Mouse (Mus musculus) kidney, adult 2 months (tissue): ENCODE data around the gene Ccdc24. TPM values are rescaled to one million over a fixed set of nuclear protein-coding genes. Genes with fewer than 3 reads are reported as not detected.

Experiments
- DNase-seq: peaks from one replicate; pipeline ENCODE4 v3.0.0; 2021
- H3K27ac ChIP-seq: fragments of 200-500 bp; 2 replicates; pipeline ENCODE4 v1.5.1; 2012; ENCODE audit warnings: low read depth, low read length, control low read depth, inconsistent platforms; ENCODE audit not compliant: insufficient read depth
- H3K27me3 ChIP-seq: fragments of 200-500 bp; replicated peaks from 2 replicates; pipeline ENCODE4 v1.6.1; 2012; ENCODE audit warnings: mild to moderate bottlenecking, moderate library complexity, low read length, inconsistent platforms; ENCODE audit not compliant: control insufficient read depth, insufficient read depth
- H3K36me3 ChIP-seq: fragments of 200-500 bp; 2 replicates; pipeline ENCODE4 v1.6.1; 2012; ENCODE audit warnings: mild to moderate bottlenecking, moderate library complexity, low read length, inconsistent platforms; ENCODE audit not compliant: control insufficient read depth, insufficient read depth
- H3K4me1 ChIP-seq: fragments of 200-500 bp; 2 replicates; pipeline ENCODE4 v1.6.1; 2011; ENCODE audit warnings: low read length; ENCODE audit not compliant: control insufficient read depth, insufficient read depth
- H3K4me3 ChIP-seq: fragments of 200-500 bp; 2 replicates; pipeline ENCODE4 v1.5.1; 2011; ENCODE audit warnings: mild to moderate bottlenecking, low read depth, low read length, control low read depth; ENCODE audit not compliant: insufficient read depth
- CTCF ChIP-seq: fragments of 200-500 bp; conservative IDR thresholded peaks from 2 replicates; pipeline ENCODE4 v1.5.1; 2011; ENCODE audit warnings: low read depth, mild to moderate bottlenecking, control low read depth, low read length, moderate library complexity, mixed read lengths; ENCODE audit not compliant: insufficient read depth, insufficient read length
- POLR2A ChIP-seq: fragments of 200-500 bp; IDR thresholded peaks from one replicate; pipeline ENCODE4 v1.6.1; 2011; ENCODE audit warnings: low read depth, low read length, control low read depth
- WGBS: fragments of 180-500 bp; shearing (Covaris S2); methylation state at CpG from one replicate; pipeline ENCODE4 v1.1.7; 2018; 5-methylcytosine and 5-hydroxymethylcytosine counted together
- polyA plus RNA-seq: library from polyadenylated mRNA; depleted of rRNA; stranded (reverse); fragments of >200 nt; gene quantifications from 2 replicates; pipeline ENCODE4 v1.2.3, GENCODE M21; 2012

Ccdc24 gene
- polyA plus RNA-seq, 1 experiment, result 2.9 TPM

DNA sequence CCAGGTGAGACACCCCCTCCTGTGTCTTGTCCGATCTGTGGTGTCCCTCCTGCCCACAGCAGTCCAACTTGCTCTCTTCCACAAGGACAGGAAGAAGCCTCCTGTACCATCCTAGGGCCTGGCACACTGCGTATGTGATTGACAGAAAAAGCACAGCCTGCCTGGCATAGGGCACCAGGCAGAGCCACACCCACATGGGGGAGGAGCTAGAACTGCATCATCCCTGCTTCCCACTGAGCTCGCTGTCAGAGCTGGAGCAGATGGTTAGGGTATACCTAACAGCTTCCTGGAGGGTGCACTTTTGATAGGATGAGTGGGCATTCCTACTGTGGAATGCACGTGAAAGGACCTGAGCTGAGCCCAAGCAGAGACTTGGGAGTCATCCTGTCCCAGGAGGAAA lies 9.5 kb downstream of the Ccdc24 start:
- no peak overlapping the region for H3K27ac ChIP-seq
- TF ChIP-seq CTCF, result no peak
- TF ChIP-seq POLR2A, result no peak
- DNase-seq, result peak; percentile 46

DNA sequence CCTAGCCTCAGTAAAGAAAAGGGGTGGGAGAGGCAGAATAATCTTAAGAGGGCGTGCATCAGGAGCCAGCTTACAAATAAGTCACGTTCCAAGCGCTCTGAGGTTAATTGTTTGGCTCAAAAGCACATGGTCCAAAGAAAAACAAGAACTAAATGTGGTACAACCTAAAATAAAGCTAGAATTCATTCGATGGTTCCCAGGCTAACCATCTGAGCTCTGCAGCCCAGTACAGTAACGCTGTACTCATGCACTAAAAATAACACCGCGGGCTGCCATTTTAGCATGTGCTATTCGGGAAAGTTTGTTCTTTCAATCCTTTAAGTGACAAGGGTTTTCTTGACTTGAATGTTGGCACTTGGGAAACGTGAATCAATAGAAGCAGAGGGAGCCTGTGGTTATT lies 11.8 kb downstream of the Ccdc24 start:
- Histone ChIP-seq H3K4me3 (no peak overlapping the region), H3K27ac (no peak overlapping the region), H3K4me1 (peaks cover 4% of the 10 kb centered on the region; the same call in 1 of the 2 replicates), H3K36me3 (no peaks in the 10 kb centered on the region), H3K27me3 (no peaks in the 10 kb centered on the region)
- DNase-seq, result no peak
- no peak for TF ChIP-seq CTCF
- no peak for TF ChIP-seq POLR2A
- WGBS, result 81% methylated on average over 9 of the region's 9 CpGs

More for the DNA sequence above, 9.5 kb downstream of the Ccdc24 start:
- Histone ChIP-seq H3K27me3 (no peaks in the 10 kb centered on the region), H3K4me1 (peaks cover 8% of the 10 kb centered on the region; the same call in 1 of the 2 replicates), H3K4me3 (no peak overlapping the region), H3K36me3 (no peaks in the 10 kb centered on the region)
- WGBS, result 56% methylated on average over 4 of the region's 4 CpGs

DNA sequence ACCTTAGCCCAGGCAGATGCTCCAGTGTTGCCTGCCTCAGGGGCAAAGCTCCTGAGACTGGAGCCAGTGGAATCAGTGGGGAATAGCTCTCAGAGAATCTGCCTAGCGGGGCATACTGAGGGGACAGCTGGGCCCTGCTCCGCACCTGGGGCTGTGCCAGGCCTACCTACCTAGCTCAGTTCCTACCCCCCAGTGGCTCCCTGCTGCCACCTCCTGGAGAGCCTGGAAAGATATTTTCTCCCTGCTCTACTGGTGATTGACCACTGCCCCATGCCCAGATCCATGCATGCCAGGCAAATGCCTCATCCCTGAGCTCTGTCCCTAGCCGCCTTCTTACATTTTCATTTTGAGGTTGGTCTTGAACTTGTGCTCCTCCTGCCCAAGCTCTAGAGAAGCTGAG lies 13.6 kb downstream of the Ccdc24 start:
- 48% methylated on average over 3 of the region's 3 CpGs for whole genome bisulfite sequencing
- Histone ChIP-seq H3K4me3 (no peak overlapping the region), H3K4me1 (peaks cover 4% of the 10 kb centered on the region; the same call in 1 of the 2 replicates), H3K27ac (no peak overlapping the region), H3K36me3 (no peaks in the 10 kb centered on the region), H3K27me3 (no peaks in the 10 kb centered on the region)
- no peak for TF ChIP-seq POLR2A
- TF ChIP-seq CTCF, result peak; percentile 82
- peak; percentile 73 for DNase-seq

DNA sequence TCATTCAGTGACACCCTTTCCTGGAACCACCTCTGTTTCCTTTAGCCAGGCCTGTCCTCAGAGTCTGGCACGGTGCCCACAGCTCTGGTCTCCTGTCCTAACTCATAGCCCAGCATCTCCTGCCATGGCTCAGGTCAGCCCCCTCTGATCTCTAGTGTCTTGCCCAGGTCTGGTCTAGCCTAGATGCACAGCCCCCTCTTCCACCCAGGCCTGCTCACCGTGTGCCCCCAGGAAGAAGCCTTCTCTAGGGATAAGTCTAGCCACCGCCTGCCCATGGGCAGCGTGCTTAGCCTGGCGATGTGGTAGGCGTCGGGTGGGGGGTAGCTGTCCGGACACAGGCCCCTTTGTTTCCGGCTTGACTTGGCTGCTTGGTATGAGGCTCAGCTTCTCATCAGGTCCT lies 17.2 kb downstream of the Ccdc24 start:
- no peak for DNase-seq
- Histone ChIP-seq H3K27ac (no peak overlapping the region), H3K36me3 (no peaks in the 10 kb centered on the region)

DNA sequence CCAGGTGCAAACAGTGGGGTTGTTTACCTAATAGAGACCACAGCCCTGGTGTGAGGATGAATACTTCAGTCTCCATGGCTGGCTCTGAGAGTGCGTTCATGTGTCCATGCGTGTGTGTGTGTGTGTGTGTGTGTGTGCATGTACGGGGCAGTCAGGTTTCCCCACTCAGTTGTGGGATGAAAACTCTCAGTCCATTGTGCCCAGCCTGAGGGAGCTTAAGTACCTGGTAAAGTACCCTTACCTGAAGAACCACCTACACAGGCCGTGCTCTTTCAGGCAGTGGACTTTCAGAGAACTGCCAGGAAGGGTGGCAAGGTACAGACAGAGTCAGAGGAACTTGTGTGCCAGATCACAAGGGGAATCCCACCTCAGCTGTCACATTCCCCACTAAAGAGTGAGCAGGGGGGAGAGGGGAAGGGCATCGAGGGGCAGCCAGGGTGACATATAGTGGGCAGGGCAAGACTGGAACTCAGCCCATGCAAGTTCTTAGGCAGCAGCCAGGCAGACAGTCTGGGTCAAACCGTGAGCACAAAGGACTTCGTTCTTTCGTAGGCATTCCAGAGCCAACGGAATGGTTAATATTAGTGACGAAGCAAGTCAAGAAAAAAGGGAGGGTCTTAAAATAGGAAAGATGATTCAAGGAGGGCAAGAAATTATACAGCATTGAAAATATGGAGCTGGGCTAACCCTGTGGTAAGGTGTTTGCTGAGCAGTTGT lies 20.0 kb downstream of the Ccdc24 start:
- TF ChIP-seq CTCF (no peak), POLR2A (no peak)
- Histone ChIP-seq H3K4me1 (no peaks in the 10 kb centered on the region; the same call in 1 of the 2 replicates), H3K27me3 (no peaks in the 10 kb centered on the region), H3K36me3 (no peaks in the 10 kb centered on the region), H3K27ac (no peak overlapping the region), H3K4me3 (no peak overlapping the region)
- peak; percentile 60 for DNase-seq
- 61% methylated on average over 10 of the region's 10 CpGs for WGBS

More for the DNA sequence above, 17.2 kb downstream of the Ccdc24 start:
- H3K4me1 ChIP-seq, result peaks cover 4% of the 10 kb centered on the region; the same call in 1 of the 2 replicates
- WGBS, result 86% methylated on average over 9 of the region's 9 CpGs
- H3K4me3 ChIP-seq, result no peak overlapping the region
- no peaks in the 10 kb centered on the region for H3K27me3 ChIP-seq
- TF ChIP-seq POLR2A (no peak), CTCF (no peak)

DNA sequence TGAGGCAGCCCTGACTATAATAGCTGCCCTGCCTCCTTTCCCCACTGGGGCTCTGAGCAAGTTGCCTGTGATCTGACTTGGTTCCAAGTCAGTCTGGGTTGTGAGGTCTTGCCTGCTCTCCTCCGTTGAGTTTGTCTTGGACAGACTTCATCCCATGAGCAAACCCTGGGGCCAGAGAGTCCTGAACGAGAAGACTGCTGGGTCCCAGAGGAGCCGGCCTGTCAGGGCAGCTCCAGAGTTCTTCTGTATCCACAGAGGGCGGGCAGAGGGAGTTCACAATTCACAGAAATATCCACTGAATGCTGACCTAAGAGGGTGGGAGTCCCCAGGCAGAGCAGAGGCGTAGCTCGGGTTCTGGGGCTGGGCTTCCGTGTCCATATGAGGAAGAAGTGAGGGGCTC lies 21.5 kb downstream of the Ccdc24 start:
- WGBS, result 79% methylated on average over 7 of the region's 7 CpGs
- H3K4me1 ChIP-seq, result no peaks in the 10 kb centered on the region; the same call in 1 of the 2 replicates
- H3K27ac ChIP-seq, result no peak overlapping the region
- no peaks in the 10 kb centered on the region for H3K27me3 ChIP-seq
- peak; percentile 62 for DNase-seq
- H3K36me3 ChIP-seq, result no peaks in the 10 kb centered on the region
- no peak for TF ChIP-seq POLR2A
- TF ChIP-seq CTCF, result no peak
- no peak overlapping the region for H3K4me3 ChIP-seq

DNA sequence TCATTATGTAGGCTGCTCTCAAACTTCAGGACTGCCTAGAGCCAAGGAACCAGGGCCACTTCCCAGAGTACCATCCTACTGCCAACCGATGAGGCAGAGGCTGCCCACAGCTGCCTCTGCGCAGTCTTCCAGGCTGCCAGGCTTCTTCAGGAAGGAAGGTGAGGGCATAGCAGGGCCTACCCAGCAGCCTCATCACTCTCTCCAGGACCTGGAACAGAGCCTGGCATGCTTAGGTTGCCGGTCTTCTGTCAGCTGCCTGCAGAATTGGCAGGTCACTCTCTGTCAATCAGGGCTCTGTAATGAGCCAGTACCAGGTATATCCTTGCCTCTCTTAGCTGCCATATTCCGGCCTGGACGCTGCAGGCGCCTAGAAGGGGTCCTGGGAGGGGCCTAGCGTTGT lies 22.2 kb downstream of the Ccdc24 start:
- Histone ChIP-seq H3K27ac (no peak overlapping the region), H3K4me3 (no peak overlapping the region), H3K27me3 (no peaks in the 10 kb centered on the region), H3K4me1 (no peaks in the 10 kb centered on the region; the same call in 1 of the 2 replicates), H3K36me3 (no peaks in the 10 kb centered on the region)
- WGBS, result 84% methylated on average over 7 of the region's 7 CpGs
- TF ChIP-seq CTCF, result no peak
- no peak for TF ChIP-seq POLR2A
- DNase-seq, result no peak
